Mouse (Mus musculus): Measurements from ENCODE around the gene 1700013F07Rik. TPM values are rescaled to one million over a fixed set of nuclear protein-coding genes. Genes with fewer than 3 reads are reported as not detected.
"Not testable (repeated sequence)": the region's sequence is repeated elsewhere in the genome, so short reads cannot be mapped to it uniquely, and the experiment has no call there.

1700013F07Rik gene
- 0.19 TPM in 1 of 2 replicates, not detected in the other for polyA plus RNA-seq (2015; fragmentation: Nextera tagmentation; extraction: Ambion mirVana)

- no peak within 1 kb of the TSS for H3K9ac ChIP-seq
- peaks cover 27% of the 10 kb centered on the region for H3K4me1 ChIP-seq (replicated peaks)
- no peaks in the 10 kb centered on the region for H3K36me3 ChIP-seq
- H3K4me2 ChIP-seq, result no peak within 1 kb of the TSS
- H3K27ac ChIP-seq, result no peak within 1 kb of the TSS
- H3K9me3 ChIP-seq (replicated peaks), result no peaks in the 10 kb centered on the region
- H3K27me3 ChIP-seq, result peaks cover 15% of the 10 kb centered on the region
- no peak for ATAC-seq (replicated peaks; ENCODE audit: insufficient number of reproducible peaks, insufficient read depth, low FRiP score, low read depth)
- 77% methylated on average over 6 of the region's 6 CpGs for WGBS
- no peak within 1 kb of the TSS for H3K4me3 ChIP-seq
Observed at GRCm38 (mm10) chr3:108533951-108534350, at the start of gene 1700013F07Rik. Gene 1700013F07Rik, plus strand, starts transcription at chr3:108534150.

GRCm38 (mm10) chr3:108484749-108485148 lies 49.2 kb upstream of the 1700013F07Rik start:
- ATAC-seq (replicated peaks; ENCODE audit: insufficient number of reproducible peaks, insufficient read depth, low FRiP score, low read depth), result no peak

GRCm38 (mm10) chr3:108489968-108490367 lies 44.0 kb upstream of the 1700013F07Rik start:
- Histone ChIP-seq H3K9me3 (replicated peaks) (no peaks in the 10 kb centered on the region), H3K27me3 (no peaks in the 10 kb centered on the region), H3K4me2 (no peak overlapping the region), H3K4me1 (replicated peaks) (no peaks in the 10 kb centered on the region), H3K27ac (no peak overlapping the region), H3K9ac (no peak overlapping the region), H3K4me3 (no peak overlapping the region), H3K36me3 (no peaks in the 10 kb centered on the region)
- WGBS, result 40% methylated on average over 3 of the region's 3 CpGs
- no peak for ATAC-seq (replicated peaks; ENCODE audit: insufficient number of reproducible peaks, insufficient read depth, low FRiP score, low read depth)

More at GRCm38 (mm10) chr3:108484749-108485148, 49.2 kb upstream of the 1700013F07Rik start:
- Histone ChIP-seq H3K4me3 (no peak overlapping the region), H3K4me2 (no peak overlapping the region), H3K4me1 (replicated peaks) (no peaks in the 10 kb centered on the region), H3K9ac (no peak overlapping the region), H3K27me3 (no peaks in the 10 kb centered on the region), H3K36me3 (no peaks in the 10 kb centered on the region), H3K9me3 (replicated peaks) (no peaks in the 10 kb centered on the region), H3K27ac (no peak overlapping the region)
- WGBS, result 88% methylated on average over 4 of the region's 4 CpGs

GRCm38 (mm10) chr3:108494861-108495474 lies 39.0 kb upstream of the 1700013F07Rik start:
- WGBS, result 69% methylated on average over 9 of the region's 9 CpGs
- ATAC-seq (replicated peaks; ENCODE audit: insufficient number of reproducible peaks, insufficient read depth, low FRiP score, low read depth), result no peak

GRCm38 (mm10) chr3:108495486-108495885 lies 38.5 kb upstream of the 1700013F07Rik start:
- Histone ChIP-seq H3K36me3 (no peaks in the 10 kb centered on the region), H3K4me3 (no peak overlapping the region), H3K9me3 (replicated peaks) (no peaks in the 10 kb centered on the region), H3K27me3 (no peaks in the 10 kb centered on the region), H3K4me1 (replicated peaks) (no peaks in the 10 kb centered on the region), H3K27ac (no peak overlapping the region), H3K9ac (no peak overlapping the region), H3K4me2 (no peak overlapping the region)
- 29% methylated on average over 4 of the region's 4 CpGs for WGBS
- no peak for ATAC-seq (replicated peaks; ENCODE audit: insufficient number of reproducible peaks, insufficient read depth, low FRiP score, low read depth)

More at GRCm38 (mm10) chr3:108494861-108495474, 39.0 kb upstream of the 1700013F07Rik start:
- H3K27me3 ChIP-seq, result no peaks in the 10 kb centered on the region
- H3K27ac ChIP-seq, result no peak overlapping the region
- H3K36me3 ChIP-seq, result no peaks in the 10 kb centered on the region
- no peaks in the 10 kb centered on the region for H3K9me3 ChIP-seq (replicated peaks)
- H3K4me3 ChIP-seq, result no peak overlapping the region
- H3K4me2 ChIP-seq, result no peak overlapping the region
- no peak overlapping the region for H3K9ac ChIP-seq
- H3K4me1 ChIP-seq (replicated peaks), result no peaks in the 10 kb centered on the region

GRCm38 (mm10) chr3:108497602-108498001 lies 36.3 kb upstream of the 1700013F07Rik start:
- Histone ChIP-seq H3K4me3 (no peak overlapping the region), H3K27me3 (no peaks in the 10 kb centered on the region), H3K27ac (no peak overlapping the region), H3K36me3 (no peaks in the 10 kb centered on the region), H3K9me3 (replicated peaks) (no peaks in the 10 kb centered on the region), H3K4me1 (replicated peaks) (no peaks in the 10 kb centered on the region), H3K4me2 (no peak overlapping the region), H3K9ac (no peak overlapping the region)
- ATAC-seq (replicated peaks; ENCODE audit: insufficient number of reproducible peaks, insufficient read depth, low FRiP score, low read depth), result no peak
- 28% methylated on average over 9 of the region's 9 CpGs for WGBS

- no peak overlapping the region for H3K4me3 ChIP-seq
- H3K4me1 ChIP-seq (replicated peaks), result no peaks in the 10 kb centered on the region
- H3K27ac ChIP-seq, result no peak overlapping the region
- no peaks in the 10 kb centered on the region for H3K36me3 ChIP-seq
- no peak for ATAC-seq (replicated peaks; ENCODE audit: insufficient number of reproducible peaks, insufficient read depth, low FRiP score, low read depth)
- 51% methylated on average over 8 of the region's 8 CpGs for WGBS
- H3K27me3 ChIP-seq, result no peaks in the 10 kb centered on the region
- H3K9me3 ChIP-seq (replicated peaks), result no peaks in the 10 kb centered on the region
- H3K9ac ChIP-seq, result no peak overlapping the region
- H3K4me2 ChIP-seq, result no peak overlapping the region
Observed at GRCm38 (mm10) chr3:108499826-108500225, 34.1 kb upstream of the 1700013F07Rik start.

GRCm38 (mm10) chr3:108501411-108501810 lies 32.5 kb upstream of the 1700013F07Rik start:
- H3K4me3 ChIP-seq; H3K9me3 ChIP-seq (replicated peaks); H3K36me3 ChIP-seq; H3K27ac ChIP-seq; H3K27me3 ChIP-seq; H3K4me2 ChIP-seq; H3K9ac ChIP-seq; H3K4me1 ChIP-seq (replicated peaks); ATAC-seq (replicated peaks; ENCODE audit: insufficient number of reproducible peaks, insufficient read depth, low FRiP score, low read depth): not testable (repeated sequence)
- 69% methylated on average over 3 of the region's 3 CpGs for WGBS

- Histone ChIP-seq H3K27ac (no peak overlapping the region), H3K9me3 (replicated peaks) (no peaks in the 10 kb centered on the region), H3K36me3 (no peaks in the 10 kb centered on the region), H3K27me3 (no peaks in the 10 kb centered on the region), H3K4me1 (replicated peaks) (no peaks in the 10 kb centered on the region), H3K9ac (no peak overlapping the region), H3K4me2 (no peak overlapping the region), H3K4me3 (no peak overlapping the region)
- WGBS, result 74% methylated on average over 4 of the region's 4 CpGs
- no peak for ATAC-seq (replicated peaks; ENCODE audit: insufficient number of reproducible peaks, insufficient read depth, low FRiP score, low read depth)
Observed at GRCm38 (mm10) chr3:108503908-108504307, 30.0 kb upstream of the 1700013F07Rik start.

- Histone ChIP-seq H3K9me3 (replicated peaks) (no peaks in the 10 kb centered on the region), H3K36me3 (no peaks in the 10 kb centered on the region), H3K27ac (no peak overlapping the region), H3K9ac (no peak overlapping the region), H3K4me3 (no peak overlapping the region), H3K4me2 (no peak overlapping the region), H3K4me1 (replicated peaks) (no peaks in the 10 kb centered on the region), H3K27me3 (no peaks in the 10 kb centered on the region)
- no peak for ATAC-seq (replicated peaks; ENCODE audit: insufficient number of reproducible peaks, insufficient read depth, low FRiP score, low read depth)
- 68% methylated on average over 4 of the region's 4 CpGs for WGBS
Observed at GRCm38 (mm10) chr3:108508745-108509474, 25.0 kb upstream of the 1700013F07Rik start.

- no peaks in the 10 kb centered on the region for H3K27me3 ChIP-seq
- ATAC-seq (replicated peaks; ENCODE audit: insufficient number of reproducible peaks, insufficient read depth, low FRiP score, low read depth), result no peak
- H3K4me1 ChIP-seq (replicated peaks), result no peaks in the 10 kb centered on the region
- no peak overlapping the region for H3K27ac ChIP-seq
- WGBS, result 75% methylated on average over 1 of the region's 2 CpGs
- H3K9me3 ChIP-seq (replicated peaks), result no peaks in the 10 kb centered on the region
- H3K36me3 ChIP-seq, result no peaks in the 10 kb centered on the region
- no peak overlapping the region for H3K4me3 ChIP-seq
- H3K9ac ChIP-seq, result no peak overlapping the region
- H3K4me2 ChIP-seq, result no peak overlapping the region
Observed at GRCm38 (mm10) chr3:108510156-108510555, 23.8 kb upstream of the 1700013F07Rik start.

Data from heart, embryonic 15.5 days (tissue).